Comparison of ENCODE assay signal across 21 mouse cellular contexts in the genomic region with DNA sequence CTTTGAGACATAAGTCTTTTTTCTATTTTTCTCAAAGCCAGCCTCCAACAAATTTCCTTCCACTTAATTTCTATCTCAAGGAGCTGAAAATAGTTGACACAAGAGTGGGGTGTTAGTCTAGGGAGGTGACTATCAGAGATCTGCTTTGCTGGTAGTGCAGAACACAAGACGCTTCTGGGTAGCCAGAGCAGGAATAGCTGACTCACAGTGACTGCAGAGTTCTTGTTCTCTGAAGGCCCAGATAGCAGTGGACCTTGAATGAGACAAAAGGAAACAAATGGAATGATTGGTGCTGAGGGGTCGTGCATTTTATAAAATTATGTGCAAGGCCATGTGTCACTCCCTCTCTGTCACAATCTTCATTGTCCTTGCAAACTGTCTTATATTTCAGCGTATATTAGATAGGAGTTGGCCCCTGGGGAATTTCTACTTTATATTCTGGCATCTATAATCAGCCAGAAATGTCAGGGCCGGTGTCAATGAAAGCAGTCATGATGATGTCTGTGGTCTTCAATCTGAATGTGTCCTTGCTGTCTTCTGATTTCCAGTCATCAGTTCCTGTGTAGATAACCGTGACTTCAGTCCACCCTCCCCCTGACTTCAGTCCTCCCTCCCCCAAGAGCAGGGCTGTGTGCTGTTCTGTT. TPM values are rescaled to one million over a fixed set of nuclear protein-coding genes. Genes with fewer than 3 reads are reported as not detected.
"Had no signal": no experiment of that assay in that cellular context is flagged by ENCODE, and none has a peak within 500 bp of the region (broad histone marks: within the 10 kb centered on the region; RNA-seq: fewer than 3 reads in every experiment).

No protein-coding gene starts in this region.

- H3K9ac ChIP-seq: limb, embryonic 12.5 days; liver, embryonic 13.5 days; neural tube, embryonic 15.5 days had no signal

- H3K4me3 ChIP-seq: layer of hippocampus, adult 2 months; limb, embryonic 12.5 days; liver, embryonic 13.5 days; midbrain, embryonic 10.5 days; myocyte; neural tube, embryonic 15.5 days had no signal

- H3K36me3 ChIP-seq: limb, embryonic 12.5 days; liver, embryonic 13.5 days; midbrain, embryonic 10.5 days; neural tube, embryonic 15.5 days had no signal

- H3K4me1 ChIP-seq: liver, embryonic 13.5 days; neural tube, embryonic 15.5 days had no signal

- H3K27ac ChIP-seq: layer of hippocampus, adult 2 months; limb, embryonic 12.5 days; liver, embryonic 13.5 days; midbrain, embryonic 10.5 days; neural tube, embryonic 15.5 days had no signal

- H3K4me2 ChIP-seq: limb, embryonic 12.5 days; liver, embryonic 13.5 days; neural tube, embryonic 15.5 days had no signal

- H3K27me3 ChIP-seq: limb, embryonic 12.5 days; liver, embryonic 13.5 days; neural tube, embryonic 15.5 days had no signal

- H3K9me3 ChIP-seq: limb, embryonic 12.5 days; liver, embryonic 13.5 days; neural tube, embryonic 15.5 days had no signal

- DNase-seq: kidney, postnatal 10 days; kidney, postnatal 4 days; liver; liver, embryonic 13.5 days; lung, adult 18-20 months; lung, postnatal 4 days; midbrain, embryonic 14.5 days; retina, postnatal 1 day; right cerebral cortex, postnatal 4 days; spleen, adult 18-20 months; thymus, adult 18-20 months; thymus, postnatal 14 days had no signal

RNA-seq across cellular contexts. Expression of gene Adh7, which starts 7.0 kb away (rescaled TPM):
- total RNA-seq: megakaryocyte, adult 5-6 weeks had no signal

RNA-seq across cellular contexts. Expression of gene 4930579F01Rik, which starts 16.9 kb away (rescaled TPM):
- total RNA-seq: layer of hippocampus, adult 2 months; layer of hippocampus, postnatal 10 days; left cerebral cortex, postnatal 36 days; megakaryocyte, adult 5-6 weeks had no signal
- polyA plus RNA-seq: limb, embryonic 12.5 days; liver, embryonic 13.5 days; midbrain, embryonic 10.5 days; midbrain, embryonic 14.5 days; myocyte; neural tube, embryonic 11.5 days; neural tube, embryonic 15.5 days had no signal

RNA-seq across cellular contexts. Expression of gene Adh1, which starts 50.2 kb away (rescaled TPM):
- polyA plus RNA-seq: myocyte had no signal
